1 mouse cellular context compared by ENCODE assay signal in the genomic region with DNA sequence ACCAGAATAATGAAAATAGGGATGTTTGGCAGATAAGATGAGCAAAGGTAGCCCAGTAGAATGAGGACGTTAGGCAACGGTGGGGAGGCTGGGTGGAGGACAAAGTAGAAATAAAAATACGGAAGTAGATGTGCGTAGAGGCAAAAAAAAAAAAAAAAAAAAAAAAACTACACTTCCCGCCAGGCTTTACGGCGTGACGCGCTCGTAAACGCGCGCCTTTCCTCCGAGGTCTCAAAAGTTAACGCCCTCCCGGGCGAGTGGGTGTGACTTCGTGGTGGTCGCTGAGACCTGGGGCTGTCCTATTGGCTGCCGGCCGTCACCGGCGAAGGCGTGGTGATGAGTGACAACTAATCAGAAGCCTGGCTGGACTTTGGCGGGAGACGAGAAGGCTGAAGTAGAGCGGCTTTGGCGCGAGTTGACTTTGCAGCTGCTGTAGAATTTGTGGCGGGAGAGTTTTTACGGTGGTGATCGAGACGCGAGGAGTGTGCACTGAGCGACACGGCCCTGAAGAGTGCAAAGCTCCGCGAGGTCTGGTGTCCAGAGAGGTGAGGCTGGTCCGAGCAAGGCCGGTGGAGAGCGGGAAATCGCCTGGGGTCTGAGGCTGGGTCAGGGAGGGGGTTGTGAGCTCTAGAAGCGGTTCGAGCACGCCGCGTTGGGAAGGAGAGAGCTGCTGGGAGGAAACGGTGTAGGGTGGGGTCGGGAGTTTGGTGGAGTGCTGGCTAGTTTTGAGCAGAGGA.
TF ChIP-seq lines count a peak whose summit lies in the region.

Gene Cdc6, plus strand, starts transcription at position 365 of the 737 bp plus-strand sequence.

TF ChIP-seq in MEL, 35 proteins besides CTCF, POLR2A, EP300 and RAD21 (continued from another document):
- peak; percentile 91 for TF ChIP-seq MXI1 (IDR thresholded peaks at IDR 0.05; ENCODE audit: low read depth, low read length)
- no peak for TF ChIP-seq ZC3H11A (IDR thresholded peaks at IDR 0.05; ENCODE audit: low read depth, low read length)
- peak; percentile 79 for TF ChIP-seq ZMIZ1 (IDR thresholded peaks at IDR 0.05; ENCODE audit: low read depth, low read length)
- peak; percentile 66 for TF ChIP-seq MYC (IDR thresholded peaks at IDR 0.05; ENCODE audit: low read depth, low read length)
- no peak for TF ChIP-seq SMC3 (IDR thresholded peaks at IDR 0.05; ENCODE audit: low read depth, low read length)
- peak; percentile 71; the same call in 1 of the 2 replicates for TF ChIP-seq ETS1 (IDR thresholded peaks at IDR 0.05; ENCODE audit: low read depth, low read length)
- no peak for TF ChIP-seq MAZ (IDR thresholded peaks at IDR 0.05; ENCODE audit: low read depth, low read length)
- no peak; the same call in 1 of the 2 replicates for TF ChIP-seq ZKSCAN1 (IDR thresholded peaks at IDR 0.05; ENCODE audit: low read depth, low read length)
- TF ChIP-seq GATA1 (IDR thresholded peaks at IDR 0.05; ENCODE audit: low read depth, low read length) = peak; percentile 73; the same call in 1 of the 2 replicates
- no peak for TF ChIP-seq TAL1 (IDR thresholded peaks at IDR 0.05; ENCODE audit: low read length)
- TF ChIP-seq TCF12 (IDR thresholded peaks at IDR 0.05; ENCODE audit: low read depth, low read length) = peak; percentile 69; the same call in 1 of the 2 replicates
- no peak for TF ChIP-seq RCOR1 (IDR thresholded peaks at IDR 0.05; ENCODE audit: low read depth, low read length)
- no peak for TF ChIP-seq UBTF (IDR thresholded peaks at IDR 0.05; ENCODE audit: borderline replicate concordance, insufficient read depth, low read depth, low read length)
